Mouse (Mus musculus) liver, embryonic 14.5 days (tissue): Measurements from ENCODE around the gene Ggt6. TPM values are rescaled to one million over a fixed set of nuclear protein-coding genes. Genes with fewer than 3 reads are reported as not detected.

Source experiments
- ATAC-seq: fragments of 200-750 bp; cut with Nextera tagmentation; 2 replicates; pipeline ENCODE4 v1.8.0; 2017; ENCODE audit warnings: moderate number of reproducible peaks, mild to moderate bottlenecking, moderate library complexity; ENCODE audit not compliant: insufficient read depth
- DNase-seq, 3 experiments: peaks; one replicate each; pipeline ENCODE4 v3.0.0-alpha.2; 2012 to 2013; ENCODE audit warnings: low read depth in 3 of 3, low spot score in 3 of 3
- H3K27ac ChIP-seq: fragments of 300-500 bp; sonication (generic); 2 replicates; pipeline ENCODE4 v1.5.1; 2014; ENCODE audit warnings: moderate library complexity, mild to moderate bottlenecking, control low read depth, inconsistent platforms
- H3K27me3 ChIP-seq: fragments of 300-500 bp; sonication (generic); 2 replicates; pipeline ENCODE4 v1.6.1; 2014; ENCODE audit warnings: mild to moderate bottlenecking, low read length, moderate library complexity; ENCODE audit not compliant: control insufficient read depth, insufficient read depth
- H3K36me3 ChIP-seq: fragments of 300-500 bp; sonication (generic); replicated peaks from 2 replicates; pipeline ENCODE4 v1.6.1; 2014; ENCODE audit warnings: low read depth; ENCODE audit not compliant: control insufficient read depth, insufficient read depth
- H3K4me1 ChIP-seq, 2 experiments: fragments of 200-500 bp in 1 of 2; fragments of 300-500 bp in 1 of 2; sonication (generic) in 1 of 2; replicated peaks; 2 replicates each; pipeline ENCODE4 v1.6.1; 2012 to 2014; ENCODE audit warnings: antibody characterized with exemption in 1 of 2, inconsistent platforms in 1 of 2, low read length in 1 of 2; ENCODE audit not compliant: control insufficient read depth in 2 of 2, insufficient read depth in 2 of 2
- H3K4me2 ChIP-seq: fragments of 300-500 bp; sonication (generic); 2 replicates; pipeline ENCODE4 v1.6.1; 2014; ENCODE audit warnings: low read depth, mild to moderate bottlenecking, control low read depth, moderate library complexity
- H3K4me3 ChIP-seq, 2 experiments: fragments of 200-500 bp in 1 of 2; fragments of 300-500 bp in 1 of 2; sonication (generic) in 1 of 2; 2 replicates each; pipeline ENCODE4 v1.5.1; 2012 to 2014; ENCODE audit warnings: low read depth in 2 of 2, low read length in 2 of 2, mild to moderate bottlenecking in 2 of 2, control low read depth in 1 of 2, inconsistent platforms in 1 of 2, moderate library complexity in 1 of 2; ENCODE audit not compliant: insufficient read depth in 1 of 2
- H3K9ac ChIP-seq: fragments of 300-500 bp; sonication (generic); replicated peaks from 2 replicates; pipeline ENCODE4 v1.6.1; 2014; ENCODE audit warnings: mild to moderate bottlenecking, control low read depth, moderate library complexity
- H3K9me3 ChIP-seq: fragments of 300-500 bp; sonication (generic); 2 replicates; pipeline ENCODE4 v1.6.1; 2016; ENCODE audit warnings: low read length, mixed read lengths; ENCODE audit not compliant: control insufficient read depth
- CTCF ChIP-seq: IDR thresholded peaks from 2 replicates; pipeline ENCODE4 v1.5.1; 2016; ENCODE audit warnings: antibody characterized with exemption, low read depth, control low read depth
- EP300 ChIP-seq: IDR thresholded peaks from 2 replicates; pipeline ENCODE4 v1.6.1; 2016; ENCODE audit warnings: antibody characterized with exemption, low read depth
- WGBS: fragments of 180-500 bp; shearing (Covaris S2); extraction: QIAGEN DNeasy Blood & Tissue Kit; methylation state at CpG from one replicate; pipeline ENCODE4 v1.1.7; 2014; ENCODE audit not compliant: insufficient replicate concordance; 5-methylcytosine and 5-hydroxymethylcytosine counted together
- polyA plus RNA-seq, 2 experiments: library from polyadenylated mRNA; depleted of rRNA in 1 of 2; stranded (reverse) in 1 of 2; unstranded in 1 of 2; fragments of >200 nt; fragmentation: Nextera tagmentation in 1 of 2; extraction: Ambion mirVana in 1 of 2; gene quantifications; 2 replicates each; pipeline versions ENCODE4 v1.2.1 to v1.2.3; 2012 to 2014

Ggt6 gene
- polyA plus RNA-seq, 2 experiments, result 0.10 to 0.25 TPM

DNA sequence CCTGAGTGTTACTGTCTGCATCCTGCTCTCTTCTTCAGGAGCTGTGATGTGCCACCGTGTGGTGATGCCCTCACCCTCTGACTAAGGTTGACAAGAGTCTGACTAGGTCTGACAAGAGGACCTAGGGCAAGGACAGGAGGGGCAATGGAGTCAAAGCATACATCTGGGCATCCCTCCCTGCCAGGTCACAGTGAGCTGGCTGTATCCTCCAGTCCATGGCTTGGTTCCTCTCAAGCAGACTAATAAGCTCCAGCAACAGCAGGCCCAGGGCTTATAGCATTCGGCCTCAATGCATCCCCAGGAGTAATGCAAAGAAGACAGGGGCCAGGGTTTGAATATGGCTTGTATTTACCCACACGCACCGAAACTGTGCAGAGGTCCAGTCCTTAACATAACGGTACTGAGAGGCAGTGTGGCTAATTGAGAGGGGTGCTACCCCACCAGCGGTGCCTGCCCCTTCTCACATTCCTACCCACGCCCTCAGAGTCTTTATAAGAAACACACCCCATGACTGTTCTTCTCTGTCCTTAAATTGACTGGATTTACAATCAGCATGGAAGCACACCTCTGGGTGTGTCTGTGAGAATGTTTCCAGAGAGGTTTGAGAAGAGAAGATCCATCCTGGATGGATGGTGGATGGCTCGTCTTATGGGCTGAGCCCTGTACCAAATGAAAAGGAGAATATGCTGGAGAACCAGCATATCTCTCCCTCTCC is 37.4 kb upstream of the Ggt6 start:
- Histone ChIP-seq H3K27ac (no peak overlapping the region), H3K27me3 (no peaks in the 10 kb centered on the region), H3K36me3 (no peaks in the 10 kb centered on the region), H3K4me1 (0 out of 4 replicates have a peak, but pooled peaks cover 0 to 2% of the 10 kb centered on the region in 2 experiments), H3K9me3 (no peaks in the 10 kb centered on the region), H3K9ac (no peak overlapping the region), H3K4me2 (no peak overlapping the region), H3K4me3 (no peak overlapping the region)
- TF ChIP-seq CTCF (no peak), EP300 (no peak)
- DNase-seq, result no peak
- 61% methylated on average over 8 of the region's 8 CpGs for WGBS
- ATAC-seq, result no peak

DNA sequence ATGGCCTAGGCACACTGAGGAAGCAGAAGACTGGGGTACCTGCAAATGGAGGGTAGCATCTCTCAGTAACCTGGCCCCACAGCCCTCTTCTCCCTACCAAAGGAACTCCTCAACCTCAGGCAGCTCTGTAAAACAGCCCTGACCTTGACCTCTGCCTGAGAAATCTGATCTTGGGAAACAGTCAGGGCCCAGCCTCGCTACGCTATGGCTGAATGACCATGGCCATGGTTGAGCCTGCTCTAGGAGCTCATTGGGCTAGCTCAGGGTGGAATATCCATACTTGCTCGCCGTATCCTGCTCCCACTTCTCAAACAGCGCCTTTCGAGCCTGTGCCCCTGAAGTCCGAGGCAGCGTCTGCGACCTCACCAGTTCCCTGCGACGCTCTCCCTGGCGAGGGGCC is 34.3 kb upstream of the Ggt6 start:
- 78% methylated on average over 12 of the region's 12 CpGs for WGBS
- H3K4me3 ChIP-seq, result no peak overlapping the region
- H3K36me3 ChIP-seq, result no peaks in the 10 kb centered on the region
- H3K9me3 ChIP-seq, result no peaks in the 10 kb centered on the region
- no peak overlapping the region for H3K9ac ChIP-seq
- no peak overlapping the region for H3K27ac ChIP-seq
- no peaks in the 10 kb centered on the region for H3K4me1 ChIP-seq
- H3K4me2 ChIP-seq, result no peak overlapping the region
- no peak for ATAC-seq
- H3K27me3 ChIP-seq, result no peaks in the 10 kb centered on the region
- no peak for TF ChIP-seq CTCF
- TF ChIP-seq EP300, result no peak
- DNase-seq, result no peak

GRCm38 (mm10) chr11:72402017-72402416 is 33.3 kb upstream of the Ggt6 start:
- Histone ChIP-seq H3K4me1 (peaks cover 0 to 3% of the 10 kb centered on the region in 2 experiments; a peak in 1 of 4 replicates), H3K27ac (no peak overlapping the region), H3K36me3 (no peaks in the 10 kb centered on the region), H3K4me3 (no peak overlapping the region), H3K9ac (no peak overlapping the region), H3K9me3 (no peaks in the 10 kb centered on the region), H3K27me3 (no peaks in the 10 kb centered on the region), H3K4me2 (no peak overlapping the region)
- ATAC-seq, result no peak
- DNase-seq, result no peak
- WGBS, result 65% methylated on average over 5 of the region's 5 CpGs
- no peak for TF ChIP-seq EP300

- no peak overlapping the region for H3K4me2 ChIP-seq
- H3K36me3 ChIP-seq, result no peaks in the 10 kb centered on the region
- H3K4me1 ChIP-seq, result peaks cover 0 to 10% of the 10 kb centered on the region in 2 experiments; a peak in 2 of 4 replicates
- H3K9ac ChIP-seq, result no peak overlapping the region
- no peaks in the 10 kb centered on the region for H3K27me3 ChIP-seq
- no peak overlapping the region for H3K27ac ChIP-seq
- no peak overlapping the region for H3K4me3 ChIP-seq
- ATAC-seq (no peak), DNase-seq (no peak)
- 70% methylated on average over 12 of the region's 12 CpGs for WGBS
- TF ChIP-seq EP300 (no peak), CTCF (no peak)
- no peaks in the 10 kb centered on the region for H3K9me3 ChIP-seq
Measured at GRCm38 (mm10) chr11:72402969-72403368, 32.4 kb upstream of the Ggt6 start.

DNA sequence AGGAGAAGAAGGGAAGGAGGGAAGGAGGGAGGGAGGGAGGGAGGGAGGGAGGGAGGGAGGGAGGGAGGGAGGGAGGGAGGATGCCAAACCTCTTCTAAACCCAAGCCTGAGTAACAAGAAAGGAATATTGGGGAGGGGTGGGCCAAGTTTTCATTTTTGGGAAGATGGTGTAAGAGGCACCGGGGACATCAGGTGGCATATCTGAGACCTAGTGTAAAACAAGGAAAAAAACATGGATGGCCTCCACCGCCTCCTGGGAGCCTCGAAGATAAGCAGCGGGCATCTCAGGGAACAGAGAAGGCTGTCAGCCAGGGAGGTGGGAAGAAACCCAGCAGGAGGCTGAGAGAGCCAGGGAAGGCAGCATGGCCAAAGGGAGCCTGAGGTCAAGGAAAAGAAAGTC is 29.8 kb upstream of the Ggt6 start:
- no peak for DNase-seq
- Histone ChIP-seq H3K9ac (no peak overlapping the region), H3K4me2 (no peak overlapping the region), H3K27me3 (no peaks in the 10 kb centered on the region), H3K36me3 (no peaks in the 10 kb centered on the region), H3K4me3 (no peak overlapping the region), H3K27ac (no peak overlapping the region), H3K4me1 (peaks cover 0 to 12% of the 10 kb centered on the region in 2 experiments; a peak in 2 of 4 replicates), H3K9me3 (no peaks in the 10 kb centered on the region)
- TF ChIP-seq CTCF (no peak), EP300 (no peak)
- ATAC-seq, result no peak
- 63% methylated on average over 4 of the region's 4 CpGs for WGBS
